Comparison of ENCODE assay signal across 31 mouse cellular contexts in the genomic region with DNA sequence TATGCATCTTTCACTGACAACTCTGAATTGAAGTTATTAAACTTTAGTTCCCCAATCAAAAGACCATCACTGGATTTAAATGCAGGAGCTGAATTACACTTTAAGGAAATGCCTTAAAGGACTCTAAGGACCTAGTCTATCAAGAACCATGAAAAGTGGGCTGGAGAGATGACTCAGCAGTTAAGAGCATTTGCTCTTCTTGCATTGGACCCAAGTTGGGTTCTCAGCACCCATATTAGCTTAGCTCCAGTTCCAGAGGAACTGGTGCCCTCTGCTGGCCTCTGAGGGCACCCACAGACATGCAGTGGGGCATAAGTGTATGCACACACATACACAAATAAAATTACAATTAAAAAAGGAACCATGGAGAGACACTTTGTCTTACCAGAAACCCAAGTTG. TPM values are rescaled to one million over a fixed set of nuclear protein-coding genes. Genes with fewer than 3 reads are reported as not detected.
A peak's percentile ranks its signal among the peaks of the same experiment; 100 is the strongest.
DNase-seq lines count a peak whose midpoint lies in the region; ATAC-seq and TF ChIP-seq lines count a peak whose summit lies in the region.
"Had no signal": no experiment of that assay in that cellular context is flagged by ENCODE, and none has a peak within 500 bp of the region (broad histone marks: within the 10 kb centered on the region; RNA-seq: fewer than 3 reads in every experiment).

No protein-coding gene starts in this region.

- H3K27me3 ChIP-seq in ES-Bruce4 (ENCODE audit: control insufficient read depth, insufficient read depth, low read length, poor library complexity, severe bottlenecking): no peaks in the 10 kb centered on the region
- no peaks in the 10 kb centered on the region for H3K27me3 ChIP-seq in MEL (ENCODE audit: control insufficient read depth in 1 of 2, insufficient read depth in 2 of 2, low read length in 2 of 2)
- H3K27me3 ChIP-seq in liver, postnatal 0 days (ENCODE audit: insufficient read depth, low read length): no peaks in the 10 kb centered on the region
- H3K27me3 ChIP-seq in kidney, adult 2 months (replicated peaks; ENCODE audit: control insufficient read depth, insufficient read depth, low read length): no peaks in the 10 kb centered on the region
- H3K27me3 ChIP-seq: forebrain, embryonic 13.5 days; heart, embryonic 13.5 days; hindbrain, embryonic 12.5 days; hindbrain, embryonic 15.5 days; intestine, embryonic 15.5 days had no signal

- TF ChIP-seq CTCF in ES-Bruce4 (IDR thresholded peaks at IDR 0.05; ENCODE audit: low read depth, low read length): peak; percentile 40
- peak; percentile 23 to 41 (median 32); a peak in 3 of 6 replicates for TF ChIP-seq CTCF in MEL (IDR thresholded peaks at IDR 0.05 in 2 of 3, conservative IDR thresholded peaks at IDR 0.05 in 1 of 3; ENCODE audit: control insufficient read depth in 1 of 3, insufficient read depth in 1 of 3, low read depth in 2 of 3, low read length in 3 of 3, poor library complexity in 1 of 3, severe bottlenecking in 1 of 3)
- no peak for TF ChIP-seq CTCF in liver, postnatal 0 days (IDR thresholded peaks at IDR 0.05; ENCODE audit: low read depth)
- no peak for TF ChIP-seq CTCF in kidney, adult 2 months (conservative IDR thresholded peaks at IDR 0.05; ENCODE audit: insufficient read depth, insufficient read length, low read depth, low read length)

- H3K9ac ChIP-seq in ES-Bruce4 (ENCODE audit: low read depth, poor library complexity, severe bottlenecking) (no peak overlapping the region), MEL (ENCODE audit: control insufficient read depth, low read depth, low read length, poor library complexity, severe bottlenecking) (no peak overlapping the region)
- no peak overlapping the region for H3K9ac ChIP-seq in liver, postnatal 0 days (replicated peaks)
- H3K9ac ChIP-seq: forebrain, embryonic 13.5 days; heart, embryonic 13.5 days; hindbrain, embryonic 12.5 days; hindbrain, embryonic 15.5 days; intestine, embryonic 15.5 days had no signal

- TF ChIP-seq POLR2A in ES-Bruce4 (IDR thresholded peaks at IDR 0.05; ENCODE audit: insufficient read depth, low read length) (no peak), MEL (IDR thresholded peaks at IDR 0.05; ENCODE audit: control insufficient read depth in 1 of 2, insufficient read depth in 1 of 2, low read depth in 1 of 2, low read length in 2 of 2, poor library complexity in 1 of 2) (no peak)
- no peak for TF ChIP-seq POLR2A in kidney, adult 2 months (IDR thresholded peaks at IDR 0.05; ENCODE audit: low read depth, low read length)

- H3K4me1 ChIP-seq in ES-Bruce4 (ENCODE audit: control insufficient read depth, insufficient read depth, low read length) (no peaks in the 10 kb centered on the region), MEL (ENCODE audit: control insufficient read depth in 1 of 2, insufficient read depth in 2 of 2, low read length in 2 of 2) (no peaks in the 10 kb centered on the region)
- no peaks in the 10 kb centered on the region for H3K4me1 ChIP-seq in liver, postnatal 0 days (ENCODE audit: insufficient read depth)
- H3K4me1 ChIP-seq in kidney, adult 2 months (ENCODE audit: control insufficient read depth, insufficient read depth, low read length): no peaks in the 10 kb centered on the region
- H3K4me1 ChIP-seq: forebrain, embryonic 10.5 days; forebrain, embryonic 13.5 days; heart, embryonic 10.5 days; heart, embryonic 13.5 days; hindbrain, embryonic 12.5 days; hindbrain, embryonic 15.5 days; intestine, embryonic 15.5 days had no signal

- peak; percentile 31 for TF ChIP-seq RAD21 in MEL (IDR thresholded peaks at IDR 0.05; ENCODE audit: low read depth, low read length)

- H3K4me3 ChIP-seq in ES-Bruce4 (ENCODE audit: low read depth, low read length) (no peak overlapping the region), MEL (ENCODE audit: control insufficient read depth in 1 of 2, insufficient read depth in 1 of 2, low read depth in 2 of 2, low read length in 2 of 2) (no peak overlapping the region)
- H3K4me3 ChIP-seq in liver, postnatal 0 days (ENCODE audit: low read depth, low read length): no peak overlapping the region
- H3K4me3 ChIP-seq in kidney, adult 2 months (ENCODE audit: insufficient read depth, low read depth, low read length): no peak overlapping the region
- H3K4me3 ChIP-seq: forebrain, embryonic 10.5 days; forebrain, embryonic 13.5 days; heart, adult 2 months; heart, embryonic 10.5 days; heart, embryonic 13.5 days; hindbrain, embryonic 12.5 days; hindbrain, embryonic 15.5 days; intestine, embryonic 15.5 days had no signal

- H3K79me2 ChIP-seq in MEL (ENCODE audit: control insufficient read depth, insufficient read depth, low read length, poor library complexity): no peaks in the 10 kb centered on the region

- H3K4me2 ChIP-seq in liver, postnatal 0 days (ENCODE audit: low read depth, low read length): no peak overlapping the region
- H3K4me2 ChIP-seq: forebrain, embryonic 13.5 days; heart, embryonic 13.5 days; hindbrain, embryonic 12.5 days; hindbrain, embryonic 15.5 days; intestine, embryonic 15.5 days had no signal

- no peaks in the 10 kb centered on the region for H3K9me3 ChIP-seq in ES-Bruce4 (replicated peaks; ENCODE audit: control insufficient read depth, insufficient read depth, low read length, poor library complexity, severe bottlenecking)
- no peaks in the 10 kb centered on the region for H3K9me3 ChIP-seq in MEL (replicated peaks; ENCODE audit: insufficient read depth, low read length)
- peaks cover 3% of the 10 kb centered on the region for H3K9me3 ChIP-seq in liver, postnatal 0 days (ENCODE audit: low read length)
- H3K9me3 ChIP-seq: forebrain, embryonic 10.5 days; forebrain, embryonic 13.5 days; G1E; heart, embryonic 10.5 days; heart, embryonic 13.5 days; hindbrain, embryonic 12.5 days; hindbrain, embryonic 15.5 days; intestine, embryonic 15.5 days had no signal

- DNase-seq in MEL (ENCODE audit: low read depth, low spot score): peak; percentile 33
- peak; percentile 35 for DNase-seq in ZHBTc4 (ENCODE audit: low read depth, low spot score)
- no peak for DNase-seq in liver, postnatal 0 days
- no peak for DNase-seq in layer of hippocampus, adult 11-12 months (ENCODE audit: low spot score)
- DNase-seq in kidney, adult 2 months: no peak
- DNase-seq: adrenal gland, postnatal 10 days; adrenal gland, postnatal 36 days; cerebellum, adult 18-20 months; cerebellum, adult 9-10 months; cerebellum, postnatal 14 days; gastrocnemius, postnatal 10 days; gastrocnemius, postnatal 36 days; heart, adult 2 months; heart, postnatal 14 days; kidney, adult 11 months had no signal

- H3K27ac ChIP-seq in ES-Bruce4 (ENCODE audit: insufficient read depth, low read length) (no peak overlapping the region), MEL (ENCODE audit: control insufficient read depth, low read depth, low read length) (no peak overlapping the region)
- no peak overlapping the region for H3K27ac ChIP-seq in liver, postnatal 0 days (ENCODE audit: low read depth)
- no peak overlapping the region for H3K27ac ChIP-seq in kidney, adult 2 months (ENCODE audit: insufficient read depth, low read depth, low read length)
- H3K27ac ChIP-seq: forebrain, embryonic 10.5 days; forebrain, embryonic 13.5 days; heart, adult 2 months; heart, embryonic 10.5 days; heart, embryonic 13.5 days; hindbrain, embryonic 12.5 days; hindbrain, embryonic 15.5 days; intestine, embryonic 15.5 days had no signal

- TF ChIP-seq EP300 in ES-Bruce4 (IDR thresholded peaks at IDR 0.05; ENCODE audit: insufficient read depth, low read depth, low read length): no peak
- TF ChIP-seq EP300 in MEL (IDR thresholded peaks at IDR 0.05; ENCODE audit: low read depth in 1 of 2, low read length in 2 of 2): no peak
- no peak for TF ChIP-seq EP300 in liver, postnatal 0 days (IDR thresholded peaks at IDR 0.05; ENCODE audit: low read depth)

- no peak for ATAC-seq in liver, postnatal 0 days
- ATAC-seq: activated CD4-positive, CD25-positive, alpha-beta regulatory T cell, adult 4 months; CD4-positive, CD25-positive, alpha-beta regulatory T cell, adult 4 months; forebrain, embryonic 13.5 days; forebrain, embryonic 16.5 days; intestine, embryonic 15.5 days had no signal

- H3K36me3 ChIP-seq in ES-Bruce4 (ENCODE audit: control insufficient read depth, insufficient read depth, low read length, poor library complexity, severe bottlenecking) (no peaks in the 10 kb centered on the region), MEL (ENCODE audit: control insufficient read depth in 1 of 2, insufficient read depth in 2 of 2, low read length in 2 of 2) (no peaks in the 10 kb centered on the region)
- H3K36me3 ChIP-seq in liver, postnatal 0 days (replicated peaks; ENCODE audit: insufficient read depth, low read length): no peaks in the 10 kb centered on the region
- H3K36me3 ChIP-seq in kidney, adult 2 months (ENCODE audit: control insufficient read depth, insufficient read depth, low read length): no peaks in the 10 kb centered on the region
- H3K36me3 ChIP-seq: forebrain, embryonic 10.5 days; G1E; heart, embryonic 10.5 days; heart, embryonic 13.5 days; hindbrain, embryonic 12.5 days; hindbrain, embryonic 15.5 days; intestine, embryonic 15.5 days had no signal

TF ChIP-seq in MEL, 35 proteins besides CTCF, POLR2A, EP300 and RAD21:
- TF ChIP-seq ELF1 (IDR thresholded peaks at IDR 0.05; ENCODE audit: low read depth, low read length) (no peak), ZKSCAN1 (IDR thresholded peaks at IDR 0.05; ENCODE audit: low read depth, low read length) (no peak), ZC3H11A (IDR thresholded peaks at IDR 0.05; ENCODE audit: low read depth, low read length) (no peak), USF2 (IDR thresholded peaks at IDR 0.05; ENCODE audit: borderline replicate concordance in 1 of 2, insufficient read depth in 1 of 2, low read depth in 1 of 2, low read length in 2 of 2) (no peak), SMC3 (IDR thresholded peaks at IDR 0.05; ENCODE audit: low read depth, low read length) (peak; percentile 27; the same call in 1 of the 2 replicates), BHLHE40 (IDR thresholded peaks at IDR 0.05; ENCODE audit: borderline replicate concordance, low read depth, low read length) (no peak), MYB (IDR thresholded peaks at IDR 0.05; ENCODE audit: low read depth, low read length) (no peak), MAZ (IDR thresholded peaks at IDR 0.05; ENCODE audit: low read depth, low read length) (no peak), KAT2A (conservative IDR thresholded peaks at IDR 0.05; ENCODE audit: low read depth, low read length) (no peak)

RNA-seq across cellular contexts. Expression of a gene that starts 52.6 kb away (rescaled TPM):
- polyA plus RNA-seq in ES-Bruce4 (2011; ENCODE audit: insufficient read depth, insufficient read length, low read depth, missing spikeins): 0.40 and 0.60 TPM in 2 replicates
- total RNA-seq in MEL (2012; rRNA removed): not detected in 2 replicates
- polyA plus RNA-seq in MEL (2012; ENCODE audit: insufficient read depth in 1 of 2, insufficient read length in 2 of 2, low read depth in 1 of 2, low replicate concordance in 2 of 2, missing spikeins in 1 of 2): not detected
- polyA plus RNA-seq in liver, postnatal 0 days (2015; fragmentation: Nextera tagmentation; extraction: Ambion mirVana): not detected in 2 replicates
- not detected in 2 replicates for polyA plus RNA-seq in kidney, adult 2 months (2012; rRNA removed)
- total RNA-seq: adrenal gland, adult 18-20 months; adrenal gland, postnatal 36 days; gastrocnemius, adult 18-20 months; gastrocnemius, postnatal 10 days; gastrocnemius, postnatal 36 days; granulocyte monocyte progenitor cell, adult 5-6 weeks; heart, adult 2 months; hematopoietic stem cell, adult 5-6 weeks had no signal
- polyA plus RNA-seq: CD4-positive, CD25-positive, alpha-beta regulatory T cell, adult 4 months; intestine, embryonic 15.5 days had no signal

Comparison
In these comparisons a context has a peak if more than half of its experiments do, and no peak if none do; other contexts are left out.
1. CTCF ChIP-seq: peak in ES-Bruce4 (single experiment) and MEL (3 of 3); none in liver, postnatal 0 days (single experiment) and kidney, adult 2 months (single experiment).
2. DNase-seq: peak in MEL (single experiment) and ZHBTc4 (single experiment); none in liver, postnatal 0 days (single experiment), layer of hippocampus, adult 11-12 months (single experiment) and kidney, adult 2 months (single experiment).